Mouse (Mus musculus) frontal cortex, postnatal 25 days (tissue): Measurements from ENCODE around the gene Prep.
"Not testable (repeated sequence)": the region's sequence is repeated elsewhere in the genome, so short reads cannot be mapped to it uniquely, and the experiment has no call there.

Experiments used
- DNase-seq, 2 experiments: peaks; one replicate each; pipeline ENCODE4 v3.0.0; 2022; ENCODE audit warnings: low spot score in 2 of 2

The Prep gene

DNA sequence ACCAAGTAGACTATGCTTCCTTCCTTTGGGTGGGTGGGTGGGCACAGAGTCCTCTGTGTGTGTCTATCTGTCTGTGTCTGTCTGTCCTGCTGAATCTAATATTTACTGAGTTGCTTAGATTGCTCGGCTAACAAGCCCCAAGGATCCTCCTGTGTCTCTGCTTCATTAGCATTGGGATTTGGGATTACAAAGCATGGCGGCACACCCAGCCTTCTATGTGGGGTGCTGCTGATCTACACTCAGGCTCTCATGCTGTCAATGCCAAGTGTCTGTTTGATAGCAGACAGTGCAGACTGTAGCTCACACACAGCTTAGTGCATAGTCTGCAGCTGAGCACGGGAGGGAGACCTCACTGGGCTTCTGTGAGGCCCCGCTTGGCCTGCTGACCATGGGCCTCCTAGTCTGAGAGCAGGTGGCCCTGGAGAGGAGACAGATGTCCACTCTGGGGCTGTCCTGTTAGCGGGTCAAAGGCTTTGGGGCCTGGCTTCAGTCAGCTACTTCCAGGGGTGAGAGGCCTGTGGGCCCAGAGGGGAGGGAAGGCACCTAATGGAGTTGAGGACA, 8.6 kb downstream of the Prep start:
- DNase-seq = no peak

DNA sequence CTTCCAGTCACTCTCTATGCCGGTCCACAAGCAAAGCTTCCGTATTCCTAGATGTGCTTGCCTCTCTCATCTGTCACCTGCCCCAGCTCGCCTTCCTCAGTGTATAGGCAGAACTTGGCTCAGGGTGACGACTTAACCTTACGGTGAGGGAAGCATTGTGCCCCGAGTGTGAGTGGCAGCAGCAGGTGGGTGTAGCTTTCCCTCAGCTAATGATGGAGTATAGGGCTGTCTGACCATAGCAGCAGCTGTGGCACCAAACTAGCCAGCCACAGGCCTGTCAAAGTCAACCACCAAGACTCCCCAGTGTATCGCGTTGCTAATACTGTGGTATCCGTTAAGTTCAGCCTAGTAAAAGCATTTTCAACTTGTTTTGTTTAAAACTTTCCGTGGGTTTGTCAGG, 9.6 kb downstream of the Prep start:
- no peak for DNase-seq

DNA sequence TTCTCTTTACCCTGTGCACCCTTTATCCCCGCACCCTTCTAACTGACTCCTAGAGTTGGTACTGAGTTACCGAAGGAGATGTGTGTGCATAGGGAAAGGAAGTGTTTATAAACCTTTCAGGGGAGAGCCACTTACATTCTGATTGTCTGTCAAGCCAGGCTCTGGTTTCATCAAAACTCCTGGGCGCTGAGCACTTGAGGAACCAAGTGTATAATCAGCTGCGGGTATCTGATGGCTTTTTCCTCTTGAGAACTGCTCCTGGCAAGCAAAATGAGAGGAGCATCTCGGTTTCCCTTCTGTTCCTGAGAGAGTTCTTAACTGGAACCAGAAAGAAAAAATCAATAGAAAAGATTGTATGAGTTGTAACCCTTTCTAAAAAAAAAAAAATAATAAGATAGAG, 10.3 kb downstream of the Prep start:
- no peak for DNase-seq

DNA sequence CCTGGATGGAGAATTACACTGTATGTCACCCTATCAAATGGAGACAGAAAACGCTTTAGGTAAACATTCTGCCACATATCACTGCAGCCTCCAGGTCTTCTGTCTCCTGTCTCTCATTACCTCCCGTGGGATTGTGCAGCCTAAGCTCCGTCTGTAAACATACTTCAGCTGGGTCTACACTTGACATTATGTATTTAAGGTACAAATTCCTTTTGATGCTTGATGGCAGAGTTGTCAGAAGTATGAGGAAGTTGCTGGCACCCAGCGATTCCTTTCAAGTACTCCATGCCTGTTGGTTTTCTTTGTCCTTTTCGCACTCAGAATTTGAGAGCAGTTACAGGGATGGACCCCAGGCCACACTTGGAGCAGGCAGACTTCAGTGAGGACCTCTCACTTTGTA, 12.8 kb downstream of the Prep start:
- no peak for DNase-seq

DNA sequence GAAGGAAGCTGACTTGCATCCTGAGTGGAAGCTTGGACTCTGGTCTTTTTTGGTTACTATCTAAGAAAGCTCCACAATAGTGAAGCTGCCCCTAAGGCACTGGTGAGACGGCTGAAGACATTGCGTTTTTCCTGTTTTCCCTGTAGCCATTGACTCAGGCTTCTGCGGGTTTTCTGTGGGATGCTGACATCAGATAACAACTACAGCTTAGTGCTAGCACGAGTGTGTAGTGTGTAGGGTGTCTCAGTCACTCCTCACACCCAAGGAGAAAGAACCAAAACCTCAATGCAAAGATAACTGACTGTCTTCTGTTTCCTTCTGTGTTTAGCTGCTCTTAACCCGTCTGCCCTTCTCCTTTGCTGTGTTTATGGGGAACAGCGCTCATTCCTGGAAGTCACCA, 13.5 kb downstream of the Prep start:
- no peak for DNase-seq

DNA sequence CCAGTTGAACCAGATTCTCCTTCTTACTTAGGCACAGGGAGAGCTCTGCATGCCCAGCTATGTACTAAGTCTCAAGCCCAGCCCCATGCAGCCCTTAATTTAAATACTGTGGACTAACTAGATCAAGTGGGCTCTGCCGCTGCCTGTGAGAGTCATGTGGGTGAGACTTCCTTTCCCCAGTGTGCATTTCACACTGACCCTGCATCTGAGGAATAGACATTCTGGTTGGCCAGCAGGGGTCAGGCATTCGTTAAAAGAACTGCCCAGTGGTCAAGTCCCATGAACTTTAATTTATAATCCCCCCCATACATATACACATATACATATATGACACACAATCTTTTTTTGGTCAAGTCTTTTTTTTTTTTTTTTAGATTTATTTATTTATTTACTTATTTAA, 15.7 kb downstream of the Prep start:
- no peak for DNase-seq

DNA sequence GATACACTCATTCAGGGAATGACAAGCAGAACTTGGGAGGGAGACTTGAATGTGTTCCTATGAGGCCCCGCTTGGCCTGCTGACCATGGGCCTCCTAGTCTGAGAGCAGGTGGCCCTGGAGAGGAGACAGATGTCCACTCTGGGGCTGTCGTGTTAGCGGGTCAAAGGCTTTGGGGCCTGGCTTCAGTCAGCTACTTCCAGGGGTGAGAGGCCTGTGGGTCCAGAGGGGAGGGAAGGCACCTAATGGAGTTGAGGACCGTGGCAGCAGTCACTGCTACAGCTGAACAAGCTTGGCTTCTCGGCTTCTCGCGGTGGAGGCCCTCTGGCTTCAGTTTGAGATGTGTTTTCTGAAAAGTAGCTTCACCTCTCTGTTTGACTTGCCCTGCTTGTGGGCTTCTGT, 17.0 kb downstream of the Prep start:
- DNase-seq = not testable (repeated sequence)

DNA sequence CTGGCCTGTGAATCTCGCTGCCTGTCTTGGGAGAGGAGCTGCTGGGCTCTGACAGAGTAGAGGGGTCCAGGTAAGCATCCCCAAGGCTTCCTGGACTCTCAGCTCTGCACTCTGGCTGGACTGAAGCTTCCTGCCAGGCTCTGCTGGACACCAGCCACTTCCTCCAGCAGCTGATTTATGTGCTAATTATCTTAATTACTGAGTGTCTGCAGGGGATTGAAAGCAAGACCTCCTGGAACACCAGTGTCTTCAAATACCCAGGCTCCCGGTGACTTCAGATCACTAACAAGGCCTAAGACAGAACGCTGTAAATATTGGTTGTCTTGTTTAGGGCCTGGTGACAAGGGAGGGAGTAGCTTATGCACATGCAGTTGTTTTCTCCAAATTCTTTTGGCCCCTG, 17.5 kb downstream of the Prep start:
- no peak for DNase-seq

DNA sequence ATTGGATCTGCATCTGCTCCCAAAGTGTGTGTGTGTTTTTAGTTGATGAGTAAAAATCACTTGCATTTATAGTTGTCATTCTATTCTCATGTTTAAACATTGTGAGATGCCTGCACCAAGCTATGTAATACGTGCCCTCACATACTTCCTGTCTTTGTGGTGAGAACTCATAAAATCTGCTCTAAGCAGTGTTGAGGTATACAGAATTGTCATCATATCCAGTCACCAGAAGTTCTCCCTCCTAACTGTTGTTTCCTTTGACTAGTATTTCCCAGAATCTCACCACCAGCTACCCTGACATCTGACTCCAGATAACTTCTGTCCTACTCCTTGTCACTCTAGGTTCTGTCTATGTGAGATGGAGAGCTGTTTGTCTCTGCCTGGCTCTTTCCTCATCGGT, 18.3 kb downstream of the Prep start:
- no peak for DNase-seq

DNA sequence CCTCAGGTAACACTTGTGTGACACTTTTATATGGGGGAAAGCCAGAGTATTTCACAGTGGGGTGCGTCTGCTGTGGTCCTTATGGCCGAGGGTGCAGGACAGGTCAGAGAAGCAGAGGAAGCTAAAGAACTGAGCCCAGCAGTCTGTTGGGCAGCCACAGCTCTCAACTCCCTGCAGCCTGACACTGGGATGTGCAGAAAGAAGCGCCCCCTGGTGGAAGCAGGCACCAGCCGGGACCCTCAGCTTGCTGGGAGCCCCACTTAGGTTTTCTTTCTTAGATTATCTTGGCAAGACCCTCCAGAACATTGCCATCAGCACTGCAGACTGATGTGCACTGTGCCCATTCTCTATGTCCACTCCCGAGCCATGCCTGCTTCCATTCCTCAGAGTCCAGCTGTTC, 19.6 kb downstream of the Prep start:
- no peak for DNase-seq

DNA sequence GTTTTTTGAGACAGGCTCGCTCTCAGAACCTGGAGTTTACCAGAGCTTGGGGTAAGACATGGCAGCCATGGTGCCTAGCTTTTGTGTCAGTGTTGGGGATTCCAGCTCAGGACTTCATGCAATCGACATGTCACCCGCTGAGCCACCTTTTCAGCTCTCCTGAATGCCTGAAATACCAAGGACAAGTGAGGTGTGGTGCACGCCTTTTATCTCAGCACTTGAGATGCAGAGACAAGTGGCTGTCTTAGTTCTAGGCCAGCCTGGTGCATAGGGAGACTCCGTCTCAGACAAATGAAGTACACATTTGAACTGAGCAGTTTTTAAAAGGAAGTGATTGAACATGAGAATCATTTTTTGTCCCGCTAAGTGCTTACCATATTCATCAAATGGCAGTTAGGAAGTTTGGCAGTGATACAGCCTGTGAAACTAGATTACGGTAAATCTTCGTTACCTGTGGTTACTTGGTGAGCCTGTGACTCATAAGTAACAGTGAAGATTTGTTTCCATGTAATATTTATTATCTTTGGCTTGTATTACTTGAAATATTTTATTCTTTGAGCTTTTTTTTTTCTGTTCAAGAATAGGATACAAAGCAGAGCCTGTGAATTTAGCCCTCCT, 24.6 kb downstream of the Prep start:
- DNase-seq = no peak

DNA sequence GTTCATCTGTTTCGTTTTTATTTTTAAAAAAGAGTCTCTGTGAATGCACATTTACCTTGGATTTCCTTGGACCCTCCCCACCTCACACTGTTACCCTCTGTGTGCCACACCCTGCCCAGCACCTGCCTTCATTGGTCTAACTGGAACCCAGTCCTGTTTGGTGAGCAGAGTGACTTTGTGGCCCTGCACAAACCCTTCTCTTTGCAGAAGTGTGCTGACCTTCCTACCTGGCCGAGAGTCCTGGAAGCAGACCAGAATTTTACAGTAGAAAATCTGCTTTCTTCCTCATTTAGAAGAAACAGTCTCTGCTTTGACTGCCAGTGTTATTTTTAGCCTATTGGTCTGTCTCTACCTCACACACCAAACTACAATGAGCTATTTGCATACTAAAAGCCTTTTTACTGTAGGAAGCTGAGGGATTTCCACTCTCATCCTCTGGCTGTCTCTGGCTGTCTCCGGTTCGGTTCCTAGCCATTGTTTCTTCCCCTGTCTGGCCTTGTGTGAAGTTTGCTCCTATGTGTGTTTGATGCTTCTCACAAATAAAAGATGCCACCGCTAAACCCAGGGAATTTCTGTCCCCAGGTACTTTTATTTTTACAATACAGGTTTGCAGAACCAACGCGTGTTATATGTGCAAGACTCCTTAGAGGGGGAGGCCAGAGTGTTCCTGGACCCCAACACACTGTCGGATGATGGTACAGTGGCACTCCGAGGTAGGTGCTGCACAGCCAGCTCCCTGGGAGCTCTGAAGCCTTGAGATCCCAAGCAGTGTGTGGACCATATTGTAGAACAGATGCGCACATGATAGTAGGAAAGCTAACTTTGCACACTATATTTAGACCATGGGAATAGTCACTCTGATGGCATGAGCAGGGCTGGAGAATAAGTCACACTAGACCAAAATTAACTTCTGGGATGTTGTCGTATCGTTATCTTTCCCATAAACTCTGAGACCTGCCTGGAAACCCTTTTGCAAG, 25.4 kb downstream of the Prep start:
- no peak for DNase-seq

DNA sequence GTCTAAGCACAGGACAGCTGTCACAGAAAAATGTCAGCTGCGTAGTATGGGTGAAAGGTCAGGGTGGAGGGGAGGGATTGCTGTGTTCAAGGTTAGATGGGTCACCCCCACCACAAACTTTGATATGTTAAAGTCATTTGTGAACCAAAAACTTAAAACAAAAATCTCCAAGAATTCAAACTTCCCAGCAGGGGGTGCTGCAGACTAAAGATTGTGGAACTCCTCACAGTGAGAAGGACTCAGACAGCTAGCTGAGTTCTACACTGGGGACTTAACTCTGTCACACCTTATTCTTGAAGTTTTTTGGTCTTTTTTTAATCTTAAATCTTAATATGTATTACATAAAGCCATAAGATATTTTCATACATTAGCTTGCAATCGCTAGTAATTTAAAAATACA, 31.7 kb downstream of the Prep start:
- no peak for DNase-seq

DNA sequence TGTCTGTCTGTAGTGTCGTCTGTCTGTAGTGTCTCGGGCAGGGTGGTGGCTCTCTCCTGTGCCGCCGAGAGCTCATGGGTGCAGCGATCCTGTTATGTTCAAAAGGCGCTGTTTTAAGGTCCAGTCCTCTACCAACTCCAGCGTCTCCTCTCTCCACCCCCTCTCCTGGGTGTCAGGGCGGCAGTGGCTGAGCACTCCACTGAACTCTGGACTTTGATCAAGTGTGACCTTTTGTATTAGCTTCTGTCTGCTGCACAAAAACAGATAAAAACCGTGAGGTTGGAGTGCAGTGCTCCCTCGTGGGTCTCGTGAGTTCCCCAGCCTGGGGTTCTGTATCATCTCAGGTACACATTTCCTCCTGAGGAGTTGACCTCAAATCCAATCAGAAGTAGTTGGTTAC, 33.5 kb downstream of the Prep start:
- no peak for DNase-seq

DNA sequence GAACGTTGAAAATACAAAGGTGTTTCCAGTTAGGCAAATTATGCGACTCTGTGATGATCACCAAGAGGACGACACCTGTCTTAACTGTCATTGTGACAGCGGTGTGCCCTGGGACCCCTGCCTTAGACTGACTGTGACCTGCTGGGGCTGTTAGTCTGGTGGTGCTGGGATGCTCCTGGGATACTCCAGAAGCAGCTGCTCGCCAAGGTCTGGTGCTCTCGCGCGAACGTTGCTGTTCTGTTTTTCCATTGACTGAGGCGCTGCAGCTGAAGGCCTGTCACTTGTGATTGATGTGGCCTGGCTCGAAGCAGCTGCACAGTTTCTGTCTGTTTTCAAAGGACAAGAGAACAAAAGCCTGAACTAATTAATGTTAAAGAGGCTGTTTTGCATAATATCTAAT, 36.2 kb downstream of the Prep start:
- DNase-seq = no peak

DNA sequence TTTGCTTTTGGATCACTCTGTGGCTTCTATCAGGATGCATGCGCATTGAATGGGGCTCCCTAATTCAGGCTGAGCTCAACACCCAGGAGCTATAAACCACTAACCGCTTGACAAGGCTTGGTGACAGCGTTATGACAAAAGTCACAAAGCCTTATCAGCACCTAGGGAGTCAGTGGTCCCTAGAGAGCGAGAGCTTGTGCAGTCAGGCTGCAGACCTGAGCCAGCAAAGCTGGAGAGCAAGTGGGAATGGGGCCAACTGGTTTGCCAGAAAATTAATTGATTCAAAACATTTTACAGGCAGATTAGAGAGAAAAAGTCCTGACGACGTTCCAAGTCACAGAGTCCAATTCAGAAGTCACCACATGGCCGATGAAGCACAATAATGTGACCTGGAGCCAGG, 37.1 kb downstream of the Prep start:
- DNase-seq = no peak

DNA sequence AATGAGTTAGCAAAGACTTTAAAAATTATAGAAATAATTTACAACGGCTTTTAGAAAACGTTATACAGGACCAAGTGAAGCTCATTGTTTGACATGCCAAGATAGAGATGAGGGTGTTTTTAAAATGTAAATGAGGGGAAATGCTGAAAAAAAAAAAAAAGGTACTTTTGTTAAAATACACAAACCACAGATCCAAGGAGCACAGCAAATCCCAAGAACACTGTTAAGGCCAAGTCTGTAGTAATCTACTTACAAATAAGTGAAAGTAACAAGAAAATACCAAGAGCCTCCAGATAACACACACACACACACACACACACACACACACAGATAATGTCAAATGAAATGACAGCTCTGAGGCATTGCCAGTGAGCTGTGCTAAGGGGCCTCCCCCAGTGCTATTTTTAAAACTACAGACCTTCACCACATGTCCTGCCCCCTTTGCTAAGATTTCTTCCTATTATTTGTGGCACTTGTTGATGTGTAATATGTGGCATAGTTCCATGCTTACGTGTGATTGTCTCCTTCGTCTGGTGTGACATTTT, 37.6 kb downstream of the Prep start:
- no peak for DNase-seq

DNA sequence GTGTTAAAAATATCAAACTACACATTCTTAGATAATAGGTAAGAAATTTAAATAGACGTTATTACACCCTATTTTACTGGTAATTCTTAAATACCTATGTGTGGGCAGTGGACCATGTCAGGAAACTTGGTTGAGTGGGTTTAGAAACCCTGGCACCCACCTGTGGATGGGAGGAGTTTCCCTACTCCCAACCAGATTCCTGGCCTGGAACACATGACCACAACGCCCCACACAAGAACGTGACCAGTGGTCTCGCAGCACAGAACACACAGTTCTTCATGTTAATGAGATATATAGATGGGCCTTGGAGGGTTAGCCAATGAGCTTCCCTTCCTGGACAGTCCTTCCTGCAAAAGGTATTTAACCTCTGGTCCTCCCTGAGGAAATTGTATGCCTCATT, 39.5 kb downstream of the Prep start:
- DNase-seq = no peak

DNA sequence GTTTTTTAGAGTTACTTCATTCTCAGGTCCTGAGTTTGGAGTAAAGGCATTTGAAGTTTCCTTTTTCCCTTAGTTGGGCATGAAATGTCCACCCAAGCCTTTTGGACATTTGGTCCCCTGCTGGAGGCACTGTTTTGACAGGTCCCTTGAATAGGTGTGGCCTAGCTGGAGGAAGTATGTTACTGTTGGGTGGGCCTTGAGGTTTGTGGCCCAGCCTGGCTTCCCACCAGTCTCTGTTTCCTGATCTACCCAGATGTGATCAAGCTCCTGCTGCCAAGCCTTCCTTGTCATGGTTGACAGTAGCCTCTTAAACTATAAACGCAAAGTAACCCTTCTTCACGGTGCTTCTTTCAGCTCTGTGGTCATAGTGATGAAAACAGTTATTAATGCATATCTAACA, 40.3 kb downstream of the Prep start:
- no peak for DNase-seq

DNA sequence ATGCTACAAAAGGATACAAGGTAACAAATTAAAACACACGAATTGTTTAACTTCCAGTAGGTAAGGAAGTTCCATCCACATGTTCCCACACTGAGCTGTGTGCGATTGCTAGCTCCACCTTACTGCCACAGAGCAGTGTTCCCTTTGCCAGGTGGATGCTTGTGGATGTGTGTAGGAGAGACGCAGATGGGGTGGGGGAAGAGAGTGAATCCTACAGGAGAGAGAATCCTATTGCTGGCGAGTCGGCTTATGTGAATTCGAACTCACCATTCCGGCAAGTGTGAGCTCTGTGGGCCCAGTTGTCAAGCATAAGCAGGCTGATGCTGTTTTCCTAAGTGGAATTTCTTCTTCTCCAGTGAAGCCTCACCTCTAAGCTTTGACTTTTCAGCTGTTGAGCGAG, 42.0 kb downstream of the Prep start:
- DNase-seq = no peak

DNA sequence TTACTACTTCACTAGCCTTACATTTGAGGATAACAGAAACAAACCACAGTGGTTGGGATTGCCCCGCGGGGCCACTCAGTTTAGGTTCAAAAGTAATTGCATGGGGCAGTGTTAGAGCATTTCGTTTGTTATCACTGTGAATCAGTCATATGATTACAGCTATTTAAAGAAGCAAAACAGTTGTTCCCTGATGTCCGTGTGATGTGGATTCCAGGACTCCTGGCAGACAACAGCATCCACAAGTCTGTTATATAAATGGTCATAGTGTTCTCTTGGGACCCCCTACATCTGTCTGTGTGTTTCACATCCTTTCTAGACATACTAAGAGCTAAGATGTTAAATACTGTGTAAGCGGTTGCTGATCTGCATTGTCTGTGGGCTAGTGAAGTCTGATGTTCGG, 43.0 kb downstream of the Prep start:
- no peak for DNase-seq

DNA sequence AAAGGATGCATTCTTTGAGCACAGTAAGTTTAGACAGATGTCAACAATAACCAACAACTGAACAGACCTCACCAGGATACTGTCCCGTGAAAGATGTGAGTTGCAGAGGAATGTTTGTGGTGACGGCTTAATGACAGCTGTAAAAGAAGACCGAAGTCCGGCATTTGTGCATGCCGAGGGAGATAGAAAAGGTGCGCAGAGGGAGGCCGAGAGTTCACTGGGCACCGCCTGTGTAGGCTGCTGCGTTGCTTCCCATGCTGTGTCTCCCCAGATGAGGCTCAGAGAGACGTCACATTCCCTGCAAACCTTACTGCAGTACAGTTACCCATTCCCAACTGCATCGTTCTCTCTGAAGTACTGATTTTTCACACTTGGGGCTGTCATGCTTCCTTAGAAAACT, 45.9 kb downstream of the Prep start:
- no peak for DNase-seq

DNA sequence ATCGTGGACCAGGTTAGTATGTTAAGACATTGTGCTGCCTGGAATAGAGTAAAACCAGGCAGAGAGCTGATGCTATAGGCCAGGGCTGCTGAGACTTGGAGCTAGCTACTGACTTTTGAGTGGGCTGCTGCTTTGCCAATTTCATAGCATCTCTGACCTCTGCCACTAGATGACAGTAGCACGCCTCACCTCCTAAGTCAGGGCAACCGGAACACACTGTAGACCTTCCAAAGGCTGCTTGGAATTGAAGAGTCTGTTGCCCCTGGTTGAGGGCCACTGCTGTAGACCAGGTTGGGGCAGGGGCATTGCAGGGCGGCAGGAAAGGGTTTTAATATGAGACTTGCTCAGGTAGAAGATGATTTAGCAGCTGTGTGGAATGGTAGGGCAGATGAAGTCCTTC, 47.5 kb downstream of the Prep start:
- no peak for DNase-seq
